18 mouse cellular contexts compared by ENCODE assay signal in genomic region chr13:41925211-41925610, GRCm38 (mm10).
"Had no signal": no experiment of that assay in that cellular context is flagged by ENCODE, and none has a peak within 500 bp of the region (broad histone marks: within the 10 kb centered on the region; RNA-seq: fewer than 3 reads in every experiment).

No protein-coding gene starts in this region.

- ATAC-seq: forebrain, embryonic 13.5 days; forebrain, embryonic 14.5 days; forebrain, embryonic 15.5 days; forebrain, embryonic 16.5 days; forebrain, postnatal 0 days had no signal

- DNase-seq: cerebellum, postnatal 10 days; cerebellum, postnatal 14 days; cerebellum, postnatal 25 days; cerebellum, postnatal 36 days; embryo, embryonic 11 days; forebrain, postnatal 0 days; gastrocnemius, adult 2 months; gastrocnemius, postnatal 10 days; gastrocnemius, postnatal 14 days; gastrocnemius, postnatal 25 days; gastrocnemius, postnatal 36 days; heart, adult 11 months; heart, adult 18-20 months; heart, adult 2 months had no signal
